Mouse (Mus musculus): ENCODE measurements around the gene Dnajc11.

Dnajc11 gene

GRCm38 (mm10) chr4:151933505-151934214, at the start of gene Dnajc11:
Dnajc11 (plus strand) TSS chr4:151933691.
- DNase-seq (ENCODE audit: low read depth, low spot score) = peak; percentile 79

GRCm38 (mm10) chr4:151893241-151893640, 40.2 kb upstream of the Dnajc11 start:
- DNase-seq (ENCODE audit: low read depth, low spot score) = no peak

GRCm38 (mm10) chr4:151894926-151895325, 38.6 kb upstream of the Dnajc11 start:
- DNase-seq (ENCODE audit: low read depth, low spot score) = no peak

- no peak for DNase-seq (ENCODE audit: low read depth, low spot score)
Measured at GRCm38 (mm10) chr4:151895624-151896023, 37.9 kb upstream of the Dnajc11 start.

- DNase-seq (ENCODE audit: low read depth, low spot score) = no peak
Measured at GRCm38 (mm10) chr4:151897069-151897617, 36.3 kb upstream of the Dnajc11 start.

GRCm38 (mm10) chr4:151898600-151899245, 34.8 kb upstream of the Dnajc11 start:
- no peak for DNase-seq (ENCODE audit: low read depth, low spot score)

GRCm38 (mm10) chr4:151899707-151900384, 33.6 kb upstream of the Dnajc11 start:
- no peak for DNase-seq (ENCODE audit: low read depth, low spot score)

- no peak for DNase-seq (ENCODE audit: low read depth, low spot score)
Measured at GRCm38 (mm10) chr4:151900735-151901134, 32.8 kb upstream of the Dnajc11 start.

- no peak for DNase-seq (ENCODE audit: low read depth, low spot score)
Measured at GRCm38 (mm10) chr4:151901422-151901821, 32.1 kb upstream of the Dnajc11 start.

- DNase-seq (ENCODE audit: low read depth, low spot score) = no peak
Measured at GRCm38 (mm10) chr4:151902046-151902688, 31.3 kb upstream of the Dnajc11 start.

GRCm38 (mm10) chr4:151902689-151903241, 30.7 kb upstream of the Dnajc11 start:
- no peak for DNase-seq (ENCODE audit: low read depth, low spot score)

- no peak for DNase-seq (ENCODE audit: low read depth, low spot score)
Measured at GRCm38 (mm10) chr4:151904098-151904497, 29.4 kb upstream of the Dnajc11 start.

- DNase-seq (ENCODE audit: low read depth, low spot score) = no peak
Measured at GRCm38 (mm10) chr4:151905621-151906020, 27.9 kb upstream of the Dnajc11 start.

- DNase-seq (ENCODE audit: low read depth, low spot score) = no peak
Measured at GRCm38 (mm10) chr4:151907577-151908343, 25.7 kb upstream of the Dnajc11 start.

GRCm38 (mm10) chr4:151908809-151909208, 24.7 kb upstream of the Dnajc11 start:
- DNase-seq (ENCODE audit: low read depth, low spot score) = no peak

GRCm38 (mm10) chr4:151916271-151916670, 17.2 kb upstream of the Dnajc11 start:
- DNase-seq (ENCODE audit: low read depth, low spot score) = no peak

- no peak for DNase-seq (ENCODE audit: low read depth, low spot score)
Measured at GRCm38 (mm10) chr4:151919135-151919840, 14.2 kb upstream of the Dnajc11 start.

- peak; percentile 44 for DNase-seq (ENCODE audit: low read depth, low spot score)
Measured at GRCm38 (mm10) chr4:151919900-151920643, 13.4 kb upstream of the Dnajc11 start.

GRCm38 (mm10) chr4:151922124-151922523, 11.4 kb upstream of the Dnajc11 start:
- no peak for DNase-seq (ENCODE audit: low read depth, low spot score)
